Mouse (Mus musculus) layer of hippocampus, adult 9-11 months (tissue): ENCODE data around the gene Smndc1.

Experiments used
- DNase-seq: peaks from one replicate; pipeline ENCODE4 v3.0.0; 2022

The Smndc1 gene

GRCm38 (mm10) chr19:53378421-53378820 lies 12.0 kb downstream of the Smndc1 start:
- no peak for DNase-seq

- no peak for DNase-seq
These were observed 12.7 kb downstream of the Smndc1 start for GRCm38 (mm10) chr19:53377652-53378051.

DNA sequence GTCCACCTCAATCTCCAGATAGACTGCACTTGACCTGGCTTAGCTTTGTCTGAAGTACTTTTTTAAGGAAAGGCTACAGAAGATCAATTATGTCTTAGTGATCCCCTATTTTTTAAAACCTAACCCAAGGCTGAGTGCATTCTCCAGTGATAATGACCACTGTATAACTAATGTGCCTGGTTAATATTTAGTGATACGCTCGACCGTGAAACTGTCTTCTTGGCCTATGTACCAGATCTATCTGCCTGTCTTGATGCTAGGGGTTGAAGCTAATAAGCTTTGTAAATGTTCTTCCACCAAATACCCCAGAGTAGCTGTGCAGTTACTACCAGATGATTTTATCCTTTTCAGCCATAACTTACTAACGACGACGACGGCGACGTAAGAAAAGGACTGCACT lies 14.6 kb downstream of the Smndc1 start:
- no peak for DNase-seq

GRCm38 (mm10) chr19:53375299-53375698 lies 15.1 kb downstream of the Smndc1 start:
- no peak for DNase-seq

GRCm38 (mm10) chr19:53373570-53373969 lies 16.8 kb downstream of the Smndc1 start:
- DNase-seq: no peak

- DNase-seq: no peak
These were observed 18.7 kb downstream of the Smndc1 start, which contains the start of gene Gm10197 for GRCm38 (mm10) chr19:53371666-53372065. TSS of gene Gm10197 (minus strand) at chr19:53371766.

GRCm38 (mm10) chr19:53370233-53370632 lies 20.1 kb downstream of the Smndc1 start:
- DNase-seq: no peak

DNA sequence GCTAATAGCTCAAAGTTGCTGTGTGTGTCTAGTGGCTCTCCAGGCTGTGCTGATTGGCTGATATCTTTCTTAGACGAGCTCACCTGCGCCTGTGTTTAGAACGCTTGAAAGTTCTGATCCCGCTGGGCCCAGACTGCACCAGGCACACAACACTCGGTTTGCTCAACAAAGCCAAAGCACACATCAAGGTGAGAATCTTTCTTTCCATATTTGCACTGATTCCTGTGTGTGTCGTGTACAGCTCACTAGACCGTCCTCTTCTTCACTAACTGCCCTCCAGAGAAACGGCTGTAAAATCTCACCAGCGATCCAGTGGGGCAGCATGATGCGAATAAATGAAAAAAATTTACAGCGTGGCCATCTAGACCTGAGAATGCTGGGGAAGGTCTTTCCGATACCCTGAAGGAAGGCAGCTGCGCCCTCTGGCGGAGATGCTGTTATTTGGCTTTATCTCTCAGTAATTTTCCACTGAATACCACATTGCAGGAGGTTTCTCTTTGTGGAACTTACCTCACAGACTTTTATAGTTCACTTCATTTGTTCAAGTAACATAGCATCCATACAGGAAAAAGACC lies 20.8 kb downstream of the Smndc1 start:
- peak; percentile 72 for DNase-seq

GRCm38 (mm10) chr19:53366881-53367280 lies 23.5 kb downstream of the Smndc1 start:
- no peak for DNase-seq

- no peak for DNase-seq
These were observed 24.2 kb downstream of the Smndc1 start for GRCm38 (mm10) chr19:53366057-53366775.

- peak; percentile 56 for DNase-seq
These were observed 25.4 kb downstream of the Smndc1 start for GRCm38 (mm10) chr19:53364963-53365362.

GRCm38 (mm10) chr19:53364551-53364950 lies 25.8 kb downstream of the Smndc1 start:
- no peak for DNase-seq

DNA sequence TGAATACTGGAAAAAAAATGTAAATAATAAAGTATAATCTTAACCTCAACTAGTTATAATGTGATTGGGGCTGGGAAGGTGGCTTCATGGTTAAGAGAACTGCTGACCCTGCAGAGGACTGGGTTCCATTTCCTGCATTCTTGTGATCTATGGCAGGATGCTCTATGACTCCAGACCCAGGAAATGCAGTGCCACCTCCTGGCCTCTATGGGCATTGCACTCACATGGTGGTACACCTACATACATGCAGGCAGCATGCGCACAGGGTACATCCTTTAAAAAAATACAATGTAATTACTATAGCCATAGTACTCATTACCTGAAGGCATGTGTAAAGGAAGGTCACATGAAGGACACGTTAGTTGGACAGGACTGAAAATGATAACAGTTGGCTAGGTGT lies 27.4 kb downstream of the Smndc1 start:
- no peak for DNase-seq

GRCm38 (mm10) chr19:53360265-53360958 lies 30.0 kb downstream of the Smndc1 start:
- DNase-seq: peak; percentile 88

GRCm38 (mm10) chr19:53359160-53360033 lies 31.0 kb downstream of the Smndc1 start:
- DNase-seq: peak; percentile 78

DNA sequence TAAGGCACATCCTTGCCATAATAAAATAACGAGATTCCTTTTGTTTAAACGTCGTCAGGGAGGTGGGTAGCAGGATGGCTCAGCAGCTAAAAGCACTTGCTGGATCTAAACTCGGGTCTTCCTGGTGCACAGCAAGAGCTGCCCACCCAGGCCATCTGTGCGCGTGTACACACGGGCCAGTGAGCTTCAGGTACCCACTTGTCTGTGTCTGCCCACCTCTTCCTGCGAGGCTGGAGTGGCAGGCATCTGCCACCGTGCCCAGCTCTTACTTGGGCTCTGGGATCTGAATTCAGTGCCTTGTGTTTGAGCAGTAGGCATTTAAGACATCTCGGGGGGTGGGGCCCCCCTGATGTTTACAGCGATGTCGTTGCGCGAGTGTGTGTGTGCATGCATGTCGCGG lies 35.3 kb downstream of the Smndc1 start:
- DNase-seq: no peak

DNA sequence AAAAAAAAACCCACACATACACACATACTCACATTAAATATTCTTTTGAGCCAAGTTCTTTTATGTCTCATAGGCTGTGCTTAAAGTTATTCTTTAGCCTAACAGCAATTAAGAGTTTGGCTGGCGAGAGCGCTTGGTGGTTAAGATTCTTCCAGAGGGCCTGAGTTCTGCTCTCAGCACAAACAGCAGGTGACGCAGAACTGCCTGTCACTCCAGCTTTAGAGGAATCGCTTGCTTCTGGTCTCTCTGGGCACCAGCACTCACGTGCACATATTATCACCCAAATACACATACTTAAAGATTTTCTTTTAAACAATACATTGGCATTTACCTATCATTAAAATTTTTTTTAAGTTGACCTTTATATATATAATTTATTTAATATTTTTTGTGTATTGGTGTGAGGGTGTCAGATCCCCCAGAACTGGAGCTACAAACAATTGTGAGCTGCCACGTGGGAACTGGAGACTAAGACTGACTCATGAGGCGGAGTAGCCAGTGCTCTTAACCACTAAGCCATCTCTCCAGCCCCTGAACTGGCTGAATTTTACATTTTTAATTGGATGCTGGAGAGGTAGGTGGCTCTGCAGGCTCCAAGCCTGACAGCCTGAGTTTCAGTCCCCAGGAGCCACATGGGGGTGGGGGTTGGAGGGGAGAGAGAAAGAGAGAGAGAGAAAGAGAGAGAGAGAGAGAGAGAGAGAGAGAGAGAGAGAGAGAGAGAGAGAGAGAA lies 35.9 kb downstream of the Smndc1 start:
- no peak for DNase-seq

GRCm38 (mm10) chr19:53353864-53354263 lies 36.5 kb downstream of the Smndc1 start:
- DNase-seq: no peak

- no peak for DNase-seq
These were observed 44.6 kb downstream of the Smndc1 start for GRCm38 (mm10) chr19:53345766-53346165.

DNA sequence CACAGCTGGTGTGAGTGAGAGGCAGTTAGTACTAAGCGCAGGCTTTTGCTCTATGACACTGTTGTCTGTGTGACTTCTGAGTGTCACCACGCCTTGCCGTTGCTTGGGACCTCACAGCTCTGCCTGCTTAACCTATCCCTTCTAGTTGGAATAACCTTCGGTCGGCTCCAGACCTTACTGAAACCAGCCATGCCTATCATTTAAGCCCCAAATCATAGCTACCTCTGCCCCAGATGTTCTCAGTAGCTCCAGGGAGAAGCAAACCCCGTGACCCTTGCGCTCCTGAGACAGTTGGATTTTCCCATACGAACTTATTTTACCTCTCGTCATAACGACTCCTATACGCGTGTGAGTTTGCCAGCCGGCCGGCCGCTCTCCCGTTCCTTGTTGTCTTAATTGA lies 46.3 kb downstream of the Smndc1 start:
- DNase-seq: no peak

- DNase-seq: no peak
These were observed 47.0 kb downstream of the Smndc1 start for GRCm38 (mm10) chr19:53343174-53343881.

DNA sequence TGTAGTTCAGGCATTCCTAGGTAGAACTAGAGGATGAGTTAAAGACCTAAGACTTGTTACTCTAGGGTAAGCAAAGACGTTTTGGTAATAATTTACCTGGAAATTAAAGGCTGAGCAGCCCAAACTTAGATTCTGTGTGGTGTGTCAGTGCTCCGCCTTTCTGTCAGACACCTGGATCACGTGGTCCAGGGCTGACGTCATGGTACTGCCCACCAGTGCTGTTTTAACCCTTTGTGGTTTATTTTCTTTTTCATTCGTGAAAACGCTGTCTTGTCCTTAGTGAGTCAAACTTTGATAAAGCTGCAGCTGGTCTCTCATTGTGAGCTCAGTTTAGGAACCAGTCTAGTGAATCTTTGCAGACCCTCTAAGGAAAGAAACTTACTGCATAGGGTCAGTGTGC lies 50.0 kb downstream of the Smndc1 start:
- DNase-seq: no peak
